Mouse (Mus musculus): ENCODE data around the gene Sap30bp.

Sap30bp gene

DNA sequence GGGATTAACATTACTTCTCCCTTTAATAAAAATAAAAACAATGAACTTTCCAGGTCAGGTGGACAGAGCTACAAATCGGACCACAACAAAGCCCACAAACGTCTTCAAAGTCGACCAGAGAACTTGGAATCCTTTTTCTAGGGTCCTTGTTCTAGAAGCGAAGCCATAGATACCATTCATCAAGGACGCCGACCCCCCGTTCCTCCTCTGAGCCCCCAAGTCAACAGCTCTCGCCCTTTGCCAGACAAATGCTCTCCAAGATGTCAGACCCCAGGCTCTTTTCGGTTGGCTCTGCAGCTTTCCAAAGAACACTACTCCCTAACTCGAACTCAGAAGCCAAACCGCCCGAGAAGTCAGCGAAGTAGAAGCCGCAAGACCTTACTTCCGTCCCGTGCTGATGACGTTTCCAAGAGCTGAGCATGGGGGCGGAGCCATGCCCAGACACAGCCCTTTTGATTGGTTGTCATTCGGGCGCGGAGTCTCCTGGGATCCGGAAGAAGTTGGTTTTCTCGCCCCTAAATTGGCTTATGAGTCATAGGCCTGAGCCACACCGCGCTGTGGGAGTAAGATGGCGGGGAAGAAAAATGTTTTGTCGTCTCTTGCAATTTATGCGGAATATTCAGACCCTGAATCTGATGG lies at the start of gene Sap30bp, which contains the start of gene Recql5:
Sap30bp (plus strand) TSS at position 175 of the 639 bp plus-strand sequence.
Recql5 (minus strand) TSS at position 370 of the 639 bp plus-strand sequence.
- peak; percentile 99 for DNase-seq (ENCODE audit: low read depth, low spot score)

DNA sequence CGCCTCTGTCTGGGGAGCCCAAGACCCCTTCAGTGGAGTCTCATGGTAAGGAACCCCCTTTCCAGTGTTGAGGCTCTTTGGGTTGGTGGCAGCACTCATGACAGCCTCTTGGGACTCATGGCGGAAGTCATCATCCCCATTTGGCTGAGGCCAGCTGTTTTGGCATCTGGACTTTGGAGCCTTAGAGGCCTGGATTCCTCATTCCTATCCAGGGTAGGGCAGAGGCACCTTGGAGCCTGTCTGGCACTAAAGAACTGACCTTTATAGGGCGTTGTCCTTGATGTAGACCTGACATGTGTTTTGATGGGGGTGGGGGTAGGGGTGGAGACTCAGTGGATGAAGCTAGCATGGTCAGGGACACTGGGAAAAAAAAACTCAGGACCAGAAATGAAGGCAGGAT lies 48.7 kb upstream of the Sap30bp start:
- peak; percentile 62 for DNase-seq (ENCODE audit: low read depth, low spot score)

DNA sequence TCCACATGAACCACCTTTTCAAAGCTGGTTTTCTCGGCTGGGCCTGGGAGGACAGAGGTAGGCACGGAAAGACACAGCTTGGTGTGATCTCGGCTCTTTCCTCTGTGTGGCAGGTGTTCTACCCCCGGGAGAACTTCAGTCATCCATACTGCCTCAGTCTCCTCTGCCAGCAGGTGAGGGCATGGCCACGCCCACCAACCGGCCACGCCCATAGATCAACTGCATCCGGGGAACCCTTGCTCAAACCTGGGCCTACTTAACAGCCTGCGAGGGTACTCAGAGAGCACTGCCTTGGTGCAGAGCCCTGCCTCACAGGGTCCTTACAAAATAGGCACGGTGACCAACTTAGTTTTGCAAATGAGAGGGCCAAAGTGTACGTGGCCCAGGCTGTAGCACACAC lies 47.8 kb upstream of the Sap30bp start:
- peak; percentile 75 for DNase-seq (ENCODE audit: low read depth, low spot score)

DNA sequence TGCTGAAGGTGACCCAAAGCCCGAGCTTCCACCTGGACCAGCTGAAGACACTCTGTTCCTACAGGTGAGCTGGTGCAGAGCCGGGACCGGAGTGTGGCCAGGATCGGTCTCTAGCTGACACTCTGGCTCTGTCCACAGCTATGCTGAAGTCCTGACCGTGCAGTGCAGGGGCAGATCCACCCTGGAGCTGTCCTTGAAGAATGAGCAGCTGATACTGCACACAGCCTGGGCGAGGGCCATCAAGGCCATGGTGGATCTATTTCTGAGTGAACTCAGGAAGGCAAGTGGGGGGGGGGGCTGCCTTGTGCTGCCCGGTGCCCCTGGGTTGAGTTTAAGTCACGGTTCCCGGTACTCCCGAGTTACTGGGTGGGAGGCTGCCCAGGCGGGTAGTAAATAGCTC lies 46.6 kb upstream of the Sap30bp start:
- DNase-seq (ENCODE audit: low read depth, low spot score): no peak

DNA sequence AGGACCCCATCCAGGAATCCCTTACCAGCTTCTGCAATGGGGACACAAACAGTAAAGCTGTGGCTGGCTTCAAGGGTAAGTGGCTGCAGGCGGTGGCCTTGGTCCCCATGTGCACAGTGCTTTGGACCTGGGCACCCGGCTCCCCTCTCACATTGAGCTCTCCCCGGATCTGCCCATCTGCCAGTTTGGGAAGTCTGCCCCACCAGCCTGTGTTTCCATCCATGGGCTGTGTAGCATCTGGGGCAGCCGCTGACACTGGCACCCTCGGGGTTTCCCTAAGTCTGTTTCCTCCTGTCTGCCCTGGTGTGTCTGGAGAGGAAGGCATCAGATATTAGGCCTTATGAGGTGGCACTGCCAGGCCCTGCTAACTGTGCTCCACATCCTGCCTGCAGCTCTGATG lies 45.1 kb upstream of the Sap30bp start:
- no peak for DNase-seq (ENCODE audit: low read depth, low spot score)

DNA sequence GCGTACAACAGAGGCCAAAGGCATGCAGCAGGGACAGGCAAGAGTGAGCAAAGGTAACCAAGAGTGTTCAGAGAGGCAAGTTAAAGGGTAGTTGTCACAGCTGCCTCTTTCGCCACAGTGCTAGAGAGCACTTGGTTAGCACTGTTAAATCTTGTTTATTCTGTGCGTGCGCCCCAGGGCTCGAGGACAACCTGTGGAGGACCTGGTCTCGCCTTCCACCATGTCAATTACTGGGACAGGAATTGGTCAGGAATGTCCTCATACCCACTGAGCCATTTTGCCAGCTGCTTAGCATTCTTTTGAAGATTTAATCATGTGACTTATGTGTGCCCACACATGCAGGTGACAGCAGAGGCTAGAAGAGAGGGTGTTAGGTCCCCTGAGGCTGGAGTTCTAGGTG lies 43.9 kb upstream of the Sap30bp start:
- no peak for DNase-seq (ENCODE audit: low read depth, low spot score)

DNA sequence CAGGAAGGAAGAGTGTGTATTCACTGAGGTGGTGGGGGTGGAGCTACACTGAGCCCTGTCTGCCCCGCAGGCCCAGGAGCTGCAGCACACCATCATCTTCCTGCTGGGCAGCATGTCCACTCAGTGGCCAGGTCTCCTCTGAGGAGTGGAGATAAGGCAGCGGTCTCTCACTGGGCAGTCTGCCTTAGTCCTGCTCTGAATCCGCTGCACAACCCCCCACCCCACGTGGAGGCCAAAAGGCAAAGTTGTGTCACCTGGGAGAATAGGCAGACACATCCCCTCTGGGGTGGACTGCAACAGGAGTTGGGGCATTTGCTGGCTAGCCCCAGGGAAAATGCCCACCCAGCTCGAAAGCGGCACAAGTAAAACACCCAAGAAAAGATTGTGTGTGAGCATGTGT lies 40.9 kb upstream of the Sap30bp start:
- DNase-seq (ENCODE audit: low read depth, low spot score): no peak

DNA sequence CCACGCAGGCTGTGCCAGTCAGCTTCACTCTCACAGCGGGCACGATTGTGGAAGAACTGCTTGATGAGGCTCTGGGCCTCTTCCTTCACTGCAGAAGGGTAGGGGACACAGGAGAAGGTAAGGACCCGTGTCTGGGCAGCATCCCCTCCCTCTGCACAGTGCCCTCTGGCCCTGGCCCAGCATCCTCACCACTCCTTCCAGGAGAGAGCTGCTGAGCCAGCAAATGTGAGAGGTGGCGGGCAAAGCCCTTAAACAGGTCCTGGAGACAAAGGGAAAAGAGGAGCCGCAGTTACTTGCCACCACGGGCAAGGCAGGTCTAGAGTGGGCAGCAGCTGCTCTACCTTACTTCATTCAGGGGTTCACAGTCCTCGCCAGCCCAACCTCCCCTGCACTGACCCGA lies 40.0 kb upstream of the Sap30bp start:
- no peak for DNase-seq (ENCODE audit: low read depth, low spot score)

DNA sequence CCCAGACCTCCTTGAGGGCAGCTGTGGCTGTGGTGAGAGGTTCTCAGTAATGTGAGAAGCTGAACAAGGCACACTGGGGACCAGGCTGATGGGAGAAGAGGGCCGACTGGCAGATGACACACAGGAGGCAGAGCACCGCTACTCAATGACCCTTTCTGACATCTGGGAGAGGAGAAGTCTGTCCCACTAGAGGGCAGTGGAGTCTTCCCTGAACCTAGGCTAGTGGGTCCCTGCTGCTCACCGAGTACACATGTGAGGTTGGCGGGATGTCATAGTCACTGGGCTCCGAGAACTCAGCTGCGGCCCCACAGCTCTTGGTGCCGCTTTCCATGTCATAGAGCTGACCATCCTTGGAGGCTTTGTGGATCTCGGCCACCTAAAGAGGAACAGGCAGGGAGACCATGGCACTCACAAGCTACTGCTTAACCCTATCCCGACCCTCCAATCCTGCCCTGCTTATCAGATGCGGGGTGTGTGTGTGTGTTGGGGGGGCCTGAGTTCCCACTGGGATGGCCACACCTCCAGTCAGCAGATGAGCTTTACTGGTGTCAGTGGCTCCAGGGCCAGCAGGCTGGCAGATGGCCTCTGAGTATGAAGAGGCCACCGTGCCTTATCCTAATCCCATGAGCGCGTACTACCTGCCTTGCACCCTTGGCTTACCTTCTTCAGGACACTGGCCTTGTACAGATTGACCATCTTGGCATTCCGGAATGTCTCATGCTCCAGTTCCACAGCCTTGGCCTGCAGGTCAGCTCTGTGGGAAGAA lies 38.1 kb upstream of the Sap30bp start:
- DNase-seq (ENCODE audit: low read depth, low spot score): peak; percentile 74

DNA sequence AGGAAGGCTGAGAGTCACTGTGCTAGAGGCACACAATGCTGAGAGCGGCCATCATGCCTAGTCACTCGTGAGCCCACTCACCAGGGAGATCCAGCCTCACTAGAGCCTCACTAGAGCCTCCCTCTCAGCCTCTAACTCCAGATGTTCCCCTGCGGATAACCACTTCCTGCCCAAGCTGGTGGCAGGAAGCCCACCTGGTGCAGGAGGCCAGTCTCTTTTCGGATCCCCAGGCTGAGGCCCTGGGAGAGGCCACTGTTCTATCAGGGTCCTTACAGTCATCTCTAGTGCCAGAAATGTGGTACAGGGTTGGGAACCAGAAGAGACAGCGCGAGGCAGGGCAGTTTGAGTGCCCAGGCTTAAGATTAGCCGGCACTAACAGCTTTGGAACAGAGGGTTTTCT lies 34.6 kb upstream of the Sap30bp start:
- no peak for DNase-seq (ENCODE audit: low read depth, low spot score)

DNA sequence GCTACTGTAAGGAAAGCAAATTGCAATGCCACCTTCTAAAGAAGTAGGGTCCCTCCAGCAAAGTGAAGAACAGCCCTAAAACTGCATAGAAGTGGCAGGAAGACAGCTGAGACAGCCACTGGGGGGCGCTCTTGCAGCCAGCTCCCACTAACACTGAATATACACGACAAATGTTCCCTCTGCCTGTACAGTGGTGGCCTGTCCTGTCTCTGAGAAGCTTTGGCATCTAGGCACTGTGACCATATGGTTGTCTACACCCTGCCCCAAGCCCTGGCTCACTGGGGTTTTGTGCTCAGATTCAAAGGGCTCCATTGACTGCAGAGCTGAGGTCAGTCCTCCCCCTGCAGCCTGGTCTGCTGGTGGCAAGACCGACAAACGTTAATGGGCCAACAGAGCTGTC lies 34.2 kb upstream of the Sap30bp start:
- DNase-seq (ENCODE audit: low read depth, low spot score): peak; percentile 51

DNA sequence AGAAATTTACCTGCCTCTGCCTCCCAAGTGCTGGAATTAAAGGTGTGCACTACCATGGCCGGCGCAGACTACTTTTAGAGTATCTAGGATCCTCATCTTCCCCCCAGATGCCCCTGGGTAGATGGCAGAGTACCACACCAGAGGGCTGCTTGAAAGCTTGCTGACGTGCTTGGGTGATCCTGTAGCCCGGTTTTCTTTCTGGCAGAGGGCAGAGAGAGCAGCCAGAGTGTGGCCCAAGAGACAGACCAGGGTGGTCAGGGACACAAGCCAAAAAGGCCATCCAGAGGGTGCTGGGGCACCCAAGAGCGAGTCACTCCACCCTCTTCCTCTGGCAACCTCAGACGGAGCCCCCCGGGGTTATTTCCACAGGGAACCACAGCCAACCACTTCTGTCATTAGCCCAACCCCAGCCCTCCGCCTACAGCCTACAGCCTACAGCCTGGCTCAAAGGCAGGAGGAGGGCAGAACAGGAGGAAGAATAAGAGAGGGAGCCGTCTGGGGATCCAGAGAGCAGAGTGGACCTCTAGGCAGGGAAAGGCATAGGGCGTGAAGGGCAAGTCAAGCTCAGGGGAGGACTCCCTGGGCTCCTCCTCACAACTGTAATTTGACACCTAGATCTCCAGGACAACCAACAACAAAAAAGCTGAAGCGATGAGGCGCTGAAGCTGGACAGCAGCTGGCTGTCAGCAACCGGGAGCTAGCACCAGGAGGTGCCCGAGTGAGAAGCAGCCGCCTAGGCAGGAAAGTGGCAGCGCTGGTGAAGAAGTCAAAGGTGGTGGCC lies 33.4 kb upstream of the Sap30bp start, which contains the start of gene Smim5:
Smim5 (plus strand) TSS at position 481 of the 781 bp plus-strand sequence.
- DNase-seq (ENCODE audit: low read depth, low spot score): peak; percentile 80

DNA sequence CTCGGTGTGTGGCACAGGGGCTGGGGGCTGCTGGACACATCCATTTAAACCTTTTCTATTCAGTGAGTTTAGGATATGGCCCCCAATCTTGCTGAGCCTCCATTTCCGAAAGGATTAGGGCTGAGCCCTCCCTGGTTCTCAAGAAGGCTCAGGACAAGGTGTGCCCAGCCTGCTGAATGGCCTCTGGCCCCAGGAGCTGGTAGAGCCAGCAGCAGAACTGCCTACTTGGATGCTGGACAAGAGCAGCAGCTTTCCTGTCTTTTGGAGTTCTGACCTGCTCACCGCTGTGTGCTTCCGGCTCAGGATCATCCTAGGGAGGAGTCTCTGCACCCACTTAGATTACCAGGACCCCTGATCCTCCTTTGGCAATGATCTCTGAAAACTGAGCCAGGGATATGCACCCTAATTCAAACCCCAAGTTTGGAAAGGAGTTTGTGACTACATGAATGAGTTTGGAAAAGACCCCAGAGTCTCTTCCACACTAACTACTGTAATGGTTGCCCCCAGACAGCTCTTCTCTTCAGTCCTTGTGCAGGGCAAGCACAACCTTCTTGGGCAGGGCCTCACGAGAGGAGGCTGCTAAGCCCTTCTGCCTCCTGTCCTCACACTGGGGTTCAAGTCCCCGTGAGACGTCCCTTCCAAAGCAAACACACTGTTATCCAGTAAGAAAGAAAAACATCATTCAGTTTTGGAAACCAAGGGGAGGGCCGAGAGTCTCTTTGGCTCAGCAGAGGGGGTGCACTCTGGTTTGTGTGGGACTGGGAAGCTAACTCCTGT lies 32.3 kb upstream of the Sap30bp start:
- DNase-seq (ENCODE audit: low read depth, low spot score): no peak

DNA sequence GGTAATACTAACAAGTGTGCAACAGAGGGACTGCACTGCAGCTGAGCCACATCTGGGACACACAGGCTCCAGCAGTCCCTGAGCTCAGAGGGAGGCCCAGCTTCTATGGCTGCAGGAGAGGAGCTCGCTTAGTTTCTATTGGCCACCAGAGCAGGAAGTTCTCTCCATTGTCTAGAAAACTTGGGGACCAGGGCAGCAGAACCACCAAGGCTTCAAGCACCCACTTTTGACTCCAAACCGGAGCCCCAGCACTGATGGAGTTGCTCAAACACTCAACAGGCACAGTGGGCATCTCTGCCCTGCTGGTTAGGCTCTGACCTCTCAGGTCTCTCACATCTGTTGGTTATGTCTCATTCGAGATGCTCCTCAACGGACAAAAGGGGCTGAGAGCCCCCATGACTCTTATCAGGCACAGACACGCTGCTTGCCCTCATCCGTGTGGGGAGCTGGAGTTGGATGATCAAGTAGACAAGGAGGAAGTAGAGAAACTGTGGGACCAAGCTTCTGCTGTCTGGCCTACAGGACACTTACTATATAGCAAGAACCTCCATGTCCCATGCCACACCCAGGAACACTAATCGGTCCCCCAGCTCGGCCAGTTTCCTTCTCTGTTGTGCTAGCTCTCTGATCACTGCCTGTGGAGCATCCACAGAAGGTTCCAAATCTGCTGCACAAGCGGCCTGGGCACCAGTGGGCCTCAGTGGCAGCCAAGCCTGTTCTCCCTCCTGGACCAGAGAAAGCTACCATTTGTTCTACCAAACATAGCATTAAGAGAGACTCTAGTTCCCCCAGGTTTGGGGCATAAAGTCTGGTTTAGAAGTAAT lies 31.5 kb upstream of the Sap30bp start:
- DNase-seq (ENCODE audit: low read depth, low spot score): no peak

DNA sequence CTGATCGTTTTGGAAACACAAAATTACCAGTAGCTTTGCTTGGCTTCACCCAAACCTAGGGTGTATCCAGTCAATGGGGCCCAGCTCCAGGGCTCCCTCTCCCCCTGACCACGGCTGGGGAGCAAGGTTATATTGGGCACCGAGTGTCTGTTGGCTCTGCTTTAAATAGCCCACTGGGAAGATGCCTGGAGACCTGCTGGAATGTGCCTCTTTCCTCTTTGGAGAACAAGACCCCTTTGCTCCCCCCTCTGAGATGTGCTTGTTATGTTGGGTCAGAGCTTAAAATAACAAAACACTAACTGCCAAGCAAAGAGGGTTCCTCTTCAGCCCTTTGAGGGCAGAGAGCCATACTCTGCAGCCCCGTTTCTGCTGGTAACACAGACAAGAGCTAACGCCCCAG lies 30.9 kb upstream of the Sap30bp start:
- no peak for DNase-seq (ENCODE audit: low read depth, low spot score)

DNA sequence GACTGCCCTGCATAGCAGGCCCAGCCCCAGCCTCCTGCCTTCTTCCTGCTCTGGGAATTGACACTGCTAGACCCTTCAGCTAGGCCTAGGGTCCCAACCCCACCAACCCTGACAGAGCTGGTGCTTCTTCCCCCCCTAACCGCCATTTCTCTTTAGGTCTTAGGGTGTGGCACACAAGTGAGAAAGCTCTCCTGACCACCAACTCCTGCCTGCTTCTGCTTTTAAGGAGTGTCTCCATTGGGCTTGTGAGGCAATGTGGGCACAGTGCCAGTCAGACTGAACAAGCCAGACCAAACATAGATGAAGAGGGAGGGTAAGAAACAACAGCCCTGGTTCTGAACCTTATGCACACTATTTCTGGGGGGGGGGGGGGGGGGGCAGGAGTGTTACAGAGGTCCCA lies 30.3 kb upstream of the Sap30bp start:
- DNase-seq (ENCODE audit: low read depth, low spot score): no peak

DNA sequence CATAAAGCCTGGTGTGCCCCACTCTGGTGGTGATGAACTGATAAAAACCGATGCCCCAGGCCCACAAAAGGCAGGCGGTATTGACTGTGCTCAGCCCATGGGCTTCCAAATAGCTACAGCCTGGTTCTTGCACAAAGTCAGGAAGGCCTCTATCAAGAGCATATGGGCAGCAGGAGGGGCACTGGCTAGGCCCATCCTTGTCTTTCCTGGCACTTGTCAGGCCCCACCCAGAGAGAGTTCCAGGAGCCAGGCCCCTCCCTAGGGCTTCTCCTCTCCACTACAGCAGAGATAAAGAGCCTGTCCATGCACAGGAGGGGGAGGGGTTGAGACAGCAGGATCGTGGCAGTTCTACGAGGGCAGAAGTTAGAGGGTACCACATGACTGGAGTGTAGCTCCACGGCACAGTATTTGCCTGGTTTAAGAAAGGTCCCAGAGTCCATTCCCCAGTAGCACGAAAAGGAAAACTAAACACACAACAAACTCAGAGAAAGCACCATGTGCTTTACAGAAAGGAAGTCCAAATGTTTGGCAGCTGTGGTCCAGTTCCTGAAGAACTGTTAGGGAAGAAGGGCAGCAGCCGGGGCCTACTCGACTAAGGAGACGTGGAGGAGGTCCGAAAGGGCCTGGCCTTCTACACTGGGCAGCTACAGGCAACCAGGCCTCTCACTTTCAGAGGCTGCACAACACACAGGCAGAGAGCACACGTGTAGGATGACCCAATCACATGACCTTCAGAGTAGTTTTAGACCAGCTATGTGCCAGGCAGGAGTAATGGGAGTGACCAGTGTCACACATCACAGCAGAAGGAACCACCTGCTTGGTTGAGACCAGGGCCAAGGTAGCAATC lies 29.5 kb upstream of the Sap30bp start:
- no peak for DNase-seq (ENCODE audit: low read depth, low spot score)

DNA sequence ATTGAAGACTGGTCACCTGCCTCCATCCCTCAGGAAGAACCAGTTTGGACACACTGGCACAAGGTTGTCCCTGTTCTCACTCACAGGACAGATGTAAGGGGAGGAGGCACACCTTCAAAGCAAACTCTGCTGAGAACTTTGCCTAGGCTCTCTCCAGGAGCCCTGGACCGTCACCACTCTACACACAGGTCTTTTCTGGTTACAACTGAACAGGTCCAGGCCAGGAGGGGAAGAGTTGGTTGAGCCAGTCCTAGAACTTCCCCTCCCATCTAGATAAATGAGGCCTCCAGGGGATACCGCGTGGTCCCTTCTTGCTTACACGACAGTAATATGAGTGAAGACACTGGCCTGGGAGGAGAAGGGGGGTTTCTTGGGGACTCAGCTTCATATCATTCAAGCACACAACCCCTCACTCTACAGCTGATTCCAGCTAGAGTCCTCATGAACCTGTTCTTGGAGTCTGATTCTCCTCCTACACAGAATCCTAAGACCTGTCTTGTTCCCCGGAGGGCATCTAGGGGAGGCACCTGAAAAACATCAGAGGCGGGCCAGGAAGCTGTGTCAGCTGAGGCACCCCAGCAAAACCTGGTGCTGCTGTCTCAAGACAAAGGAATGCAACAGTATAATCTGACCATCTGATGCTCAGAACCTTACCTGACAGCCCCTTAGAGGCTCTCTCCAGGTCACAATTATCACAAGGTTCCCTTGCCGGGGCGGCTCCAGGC lies 28.7 kb upstream of the Sap30bp start:
- DNase-seq (ENCODE audit: low read depth, low spot score): no peak
